Mouse (Mus musculus) CD4-positive, CD25-positive, alpha-beta regulatory T cell, adult 4 months (primary cell): ENCODE data around the gene Gm42417. TPM values are rescaled to one million over a fixed set of nuclear protein-coding genes. Genes with fewer than 3 reads are reported as not detected.

Experiments
- ATAC-seq: one replicate; pipeline ENCODE4 v1.8.0; 2017
- polyA plus RNA-seq, 2 experiments: library from polyadenylated mRNA; unstranded; fragments of 100-300 nt; shearing (Covaris generic); gene quantifications; one replicate each; pipeline ENCODE4 v1.2.1; 2017

The Gm42417 gene
- 1 to 10 TPM in 1 of 2 experiments, not detected in 1; 2.3 TPM for polyA plus RNA-seq

DNA sequence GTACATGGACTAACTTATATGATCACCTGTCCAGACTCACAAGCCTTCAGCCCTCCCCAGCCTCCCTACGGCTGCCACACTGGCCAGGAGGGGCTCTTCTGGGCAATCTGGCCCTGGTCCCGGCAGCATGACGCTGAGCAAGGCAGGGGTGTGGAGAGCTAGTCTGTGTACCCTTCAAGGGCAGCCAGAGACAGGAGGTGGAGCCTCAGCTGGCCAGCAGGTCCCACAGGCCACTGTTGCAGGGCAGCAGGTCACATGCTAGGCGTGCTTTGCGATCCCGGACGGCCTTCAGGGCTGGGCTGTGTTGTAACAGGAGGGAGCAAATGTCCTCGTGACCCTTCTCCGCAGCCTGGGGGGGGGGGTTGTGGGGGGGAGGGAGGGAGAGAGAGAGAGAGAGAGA is at the start of gene Gm42417:
Gene Gm42417, minus strand, starts transcription at position 244 of the 400 bp plus-strand sequence.
- no peak for ATAC-seq

DNA sequence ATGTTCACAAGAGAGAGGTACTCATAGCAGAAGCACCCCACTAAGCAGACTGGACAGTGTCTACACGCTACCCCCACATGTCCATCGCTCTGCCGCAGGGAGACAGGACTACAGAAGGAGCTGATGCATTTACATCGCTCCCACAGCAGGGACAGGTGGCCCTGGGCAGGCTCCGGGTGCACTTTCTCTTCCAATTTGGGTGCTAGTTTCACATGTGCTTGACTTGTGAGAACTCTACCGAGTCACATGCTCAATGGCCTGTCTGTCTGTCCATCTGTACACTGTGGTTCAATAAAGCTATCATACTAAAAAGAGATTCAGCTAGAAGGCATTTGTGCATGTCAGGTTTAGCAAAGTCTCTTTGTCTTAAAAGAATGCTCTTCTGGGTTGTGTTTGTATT is 48.6 kb upstream of the Gm42417 start:
- no peak for ATAC-seq

DNA sequence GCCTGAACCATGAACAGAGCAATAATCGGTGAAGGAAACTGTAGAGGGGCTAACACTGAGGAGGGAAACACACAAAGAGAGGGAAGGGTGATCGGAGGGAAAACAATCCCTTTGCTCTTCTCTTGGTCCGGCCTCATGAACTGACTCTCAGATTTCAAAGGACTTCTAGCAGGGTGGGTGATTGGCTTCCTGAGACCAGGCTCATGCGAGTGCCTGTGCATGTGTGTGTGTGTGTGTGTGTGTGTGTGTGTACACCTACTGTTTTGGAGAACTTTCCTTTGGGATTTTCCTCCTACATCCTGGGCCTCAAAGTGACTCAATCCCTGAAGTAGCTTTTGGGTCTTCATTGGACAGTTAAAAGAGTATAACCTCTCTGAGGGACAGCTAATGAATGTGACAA is 47.1 kb upstream of the Gm42417 start:
- no peak for ATAC-seq

DNA sequence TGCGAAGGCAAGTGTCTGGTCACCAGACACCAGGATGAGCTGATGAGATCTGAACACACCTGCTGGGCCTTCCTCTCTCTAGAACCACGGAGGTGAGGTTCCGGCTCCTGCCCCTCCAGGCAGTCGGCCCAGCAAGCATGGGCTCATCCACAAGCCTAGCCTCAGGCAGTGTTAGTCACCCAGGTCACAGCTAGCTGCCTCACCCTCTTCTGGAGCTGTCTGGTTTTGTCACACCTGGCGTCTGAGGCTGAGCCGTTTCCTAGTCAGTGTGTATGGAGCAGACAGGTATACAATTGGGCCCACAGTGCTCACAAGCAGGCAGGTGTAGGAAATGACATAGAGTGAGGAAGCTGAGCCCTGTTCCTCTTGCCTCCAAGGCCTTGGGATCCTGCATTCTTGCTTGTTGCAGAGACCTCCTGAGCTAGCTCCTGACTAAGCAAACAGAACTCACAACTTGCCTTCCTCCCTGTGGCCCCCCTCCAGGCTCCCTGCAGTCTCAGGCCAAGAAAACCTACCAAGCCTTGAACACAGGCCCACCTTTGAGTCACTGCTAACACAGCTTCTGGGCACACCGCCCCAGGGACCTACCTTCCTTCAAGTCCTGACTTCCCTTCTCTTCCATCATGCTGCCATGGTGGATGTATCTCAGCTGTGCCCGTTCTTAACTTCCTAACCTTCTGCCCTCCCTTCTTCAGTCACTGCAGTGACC is 44.3 kb upstream of the Gm42417 start:
- no peak for ATAC-seq

DNA sequence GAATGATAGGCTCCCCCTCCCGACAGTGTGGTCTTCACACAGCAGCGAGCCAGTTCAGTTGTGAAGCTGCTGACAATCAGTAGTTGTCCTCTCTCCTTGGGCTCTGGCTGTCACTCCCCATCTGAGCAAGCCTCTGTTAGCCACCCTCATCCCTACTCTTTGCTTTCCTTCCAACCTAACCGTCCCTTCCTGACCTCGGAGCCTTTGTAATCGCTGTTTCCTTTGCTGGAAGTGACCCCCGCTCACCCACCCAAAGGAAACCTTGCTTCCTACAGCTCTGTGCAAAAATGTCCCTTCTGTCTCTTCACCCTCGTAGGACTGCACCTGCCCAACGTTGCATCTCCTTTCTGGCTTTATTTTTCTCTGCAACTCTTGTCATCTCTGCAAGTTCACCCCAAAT is 43.0 kb upstream of the Gm42417 start:
- ATAC-seq, result no peak

DNA sequence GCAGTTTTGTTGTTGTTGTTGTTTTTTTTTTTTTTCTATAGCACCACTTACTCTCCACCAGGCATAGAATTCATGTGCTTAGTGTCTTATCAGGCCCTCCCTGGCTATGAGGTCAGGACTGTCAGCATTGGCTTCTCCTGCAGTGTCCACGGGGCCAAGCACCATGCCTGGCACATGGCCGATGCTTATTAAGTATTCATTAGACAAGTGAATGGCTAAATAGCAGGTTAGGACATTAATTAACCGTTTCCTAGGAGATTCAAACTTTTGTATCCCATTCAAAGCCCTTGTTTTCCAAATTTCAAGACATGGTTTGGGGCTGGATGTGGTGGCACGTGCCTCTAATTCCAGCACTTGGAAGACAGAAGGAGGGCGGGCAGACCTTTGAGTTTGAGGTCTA is 42.0 kb upstream of the Gm42417 start:
- no peak for ATAC-seq

DNA sequence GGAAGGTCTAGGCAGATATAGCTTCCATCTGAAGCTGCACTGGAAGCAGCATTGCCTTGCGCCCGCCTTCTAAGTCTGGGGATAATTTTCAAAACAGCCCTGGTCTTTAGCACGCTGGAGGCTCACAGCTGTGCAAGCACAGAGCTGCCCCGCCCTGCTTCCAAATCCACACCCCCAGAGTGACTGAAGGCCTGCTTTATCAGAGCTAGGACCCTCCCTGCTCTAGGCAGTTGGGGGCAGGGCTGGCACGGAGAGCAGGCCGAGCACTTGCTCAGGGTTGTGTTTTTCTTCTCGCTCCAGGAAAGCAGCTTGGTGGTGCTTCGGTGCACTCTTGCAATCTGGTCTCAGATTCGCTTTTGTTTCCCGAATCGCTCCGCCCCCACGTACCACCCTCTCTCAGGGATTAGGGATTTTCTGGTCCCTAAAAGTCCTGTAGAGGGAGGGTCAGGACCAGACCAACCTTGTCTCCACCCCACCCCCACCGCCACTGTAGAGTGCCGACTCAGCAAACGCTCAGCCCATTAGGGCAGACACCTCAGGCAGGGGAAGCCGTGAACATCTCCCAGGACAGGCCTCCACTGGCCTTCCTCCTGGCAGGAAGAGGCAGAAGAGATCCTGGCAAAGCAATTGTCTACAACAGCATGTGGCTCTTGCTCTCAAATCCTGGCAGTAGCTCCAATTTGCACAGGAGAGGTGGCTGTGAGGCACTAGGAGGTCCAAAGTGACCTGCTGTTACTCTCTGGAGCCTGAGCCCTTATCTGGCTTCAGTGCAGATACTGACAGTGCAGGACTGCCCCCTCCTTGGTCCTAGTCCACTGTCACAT is 41.4 kb upstream of the Gm42417 start:
- ATAC-seq, result no peak

DNA sequence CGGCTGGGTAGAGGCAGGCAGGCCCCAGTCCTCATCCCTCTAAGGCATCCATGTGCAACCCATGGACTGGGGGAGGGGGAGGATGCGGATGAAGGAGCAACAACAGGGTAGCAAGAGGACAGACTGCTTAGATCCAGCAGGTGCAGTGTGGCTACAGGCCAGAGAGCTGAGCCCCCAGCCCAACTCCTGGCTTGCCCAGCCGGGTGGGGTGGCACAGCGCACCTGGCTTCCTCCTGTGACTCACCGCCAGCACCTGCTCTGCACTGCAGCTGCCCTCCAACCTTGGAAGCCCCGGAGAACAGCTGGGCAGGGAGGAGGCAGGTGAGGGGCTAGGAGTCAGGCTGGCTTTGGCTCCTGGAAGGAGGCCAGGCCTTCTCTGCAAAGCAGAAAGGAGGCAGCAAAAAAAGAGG is 40.8 kb upstream of the Gm42417 start:
- no peak for ATAC-seq

DNA sequence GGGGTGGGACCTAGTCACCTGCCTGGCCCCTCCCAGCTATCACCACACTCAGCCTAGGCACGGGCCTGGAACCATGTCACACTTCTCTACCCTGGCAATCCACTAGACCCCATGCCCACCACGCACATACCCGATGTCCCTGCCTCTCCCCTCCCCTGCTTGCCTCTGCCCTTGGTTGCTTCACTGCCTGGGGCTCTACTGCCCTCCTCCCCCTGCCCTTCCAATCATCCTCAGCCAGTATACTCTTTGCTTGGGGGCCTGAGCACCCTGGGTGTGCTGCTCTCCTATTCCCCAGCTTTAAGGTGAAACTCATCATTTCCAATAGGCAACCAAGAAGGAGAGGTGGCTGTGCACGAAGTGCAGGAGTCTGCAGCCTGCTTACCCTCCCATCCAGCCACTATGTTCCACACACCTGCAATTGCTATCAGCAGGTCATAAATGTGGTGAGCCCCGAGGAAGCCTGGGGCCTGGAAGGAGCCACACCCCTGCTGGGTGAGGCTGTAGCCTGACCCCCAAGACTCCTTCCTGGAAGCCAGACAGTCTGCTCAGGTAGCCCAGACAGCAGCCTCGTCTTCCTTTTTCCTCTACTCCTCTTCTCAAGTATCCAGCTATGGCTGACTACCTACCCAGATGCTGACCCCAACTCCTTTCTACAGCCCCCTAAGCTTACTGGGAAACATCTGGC is 37.9 kb upstream of the Gm42417 start:
- ATAC-seq, result no peak

DNA sequence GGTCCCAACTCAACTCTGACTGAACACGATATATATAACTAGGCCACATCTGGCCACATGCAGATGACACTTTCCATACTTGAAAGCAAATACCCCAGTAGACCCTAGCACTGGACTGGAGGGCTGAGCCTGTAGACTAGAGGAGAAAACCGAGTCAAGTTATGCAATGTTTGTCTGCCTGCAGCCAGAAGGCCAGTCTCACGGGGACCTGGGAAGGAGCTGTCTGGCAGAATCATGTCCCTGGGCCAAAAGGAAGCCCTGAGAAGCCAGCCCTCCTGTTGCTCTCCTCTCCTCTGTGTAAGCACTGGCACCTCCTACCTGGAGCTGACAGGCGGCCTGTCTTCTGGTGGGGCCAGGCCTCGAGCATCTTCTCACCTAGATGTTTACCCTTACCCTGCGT is 36.1 kb upstream of the Gm42417 start:
- no peak for ATAC-seq

DNA sequence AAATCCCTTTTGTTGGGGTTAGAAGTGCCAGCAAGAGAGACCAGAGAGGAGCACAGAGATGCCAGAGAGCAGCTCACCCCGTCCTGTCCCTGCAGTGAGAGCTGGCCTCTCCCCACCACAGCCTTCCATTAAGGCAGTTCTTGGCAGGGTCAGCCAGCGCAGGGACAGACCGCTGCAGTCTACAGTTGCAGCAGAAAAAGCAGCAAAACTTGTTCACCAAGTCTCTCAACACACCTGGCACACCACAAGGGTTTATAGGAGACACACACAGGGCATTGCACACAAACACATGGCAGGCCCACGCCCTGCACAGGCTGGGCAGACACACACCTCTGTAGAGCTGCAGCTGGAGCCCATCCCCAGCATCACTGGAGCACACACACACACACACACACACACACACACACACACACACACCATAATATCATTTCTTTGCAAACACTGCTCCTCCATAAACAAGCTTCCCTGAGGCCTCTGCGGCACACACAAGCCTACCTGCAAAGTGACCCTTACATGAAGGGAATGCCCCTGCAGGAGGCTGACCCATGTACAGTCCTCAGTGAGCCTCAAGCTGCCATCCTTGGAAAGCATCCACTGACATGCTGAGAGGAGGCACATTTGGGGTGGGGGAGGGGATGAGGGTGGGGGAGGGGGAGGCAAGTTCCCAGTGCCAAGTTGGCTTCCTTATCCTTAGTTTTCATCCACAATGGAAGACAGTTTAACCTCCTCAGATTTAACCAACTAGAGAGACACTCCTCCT is 35.1 kb upstream of the Gm42417 start:
- ATAC-seq, result no peak

DNA sequence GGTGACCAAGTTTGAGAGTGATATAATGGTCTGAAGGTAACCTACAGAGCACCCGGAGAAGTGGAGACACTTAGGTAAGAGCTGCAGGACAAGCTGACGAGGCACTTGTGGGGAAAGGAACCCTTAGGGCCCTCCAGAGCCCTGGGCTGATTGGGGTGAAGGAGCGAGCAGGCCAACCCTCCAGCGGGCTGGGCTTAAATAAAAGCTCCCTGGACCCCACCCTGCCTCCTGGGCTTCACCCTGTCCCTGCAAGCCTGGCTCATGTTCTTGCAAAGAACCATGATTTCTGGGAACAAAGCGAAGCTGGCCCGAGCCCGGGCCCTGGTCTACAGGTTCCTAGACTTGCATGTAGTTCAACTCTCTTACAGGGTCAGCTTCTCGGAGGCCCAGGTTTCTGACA is 34.3 kb upstream of the Gm42417 start:
- ATAC-seq, result no peak

DNA sequence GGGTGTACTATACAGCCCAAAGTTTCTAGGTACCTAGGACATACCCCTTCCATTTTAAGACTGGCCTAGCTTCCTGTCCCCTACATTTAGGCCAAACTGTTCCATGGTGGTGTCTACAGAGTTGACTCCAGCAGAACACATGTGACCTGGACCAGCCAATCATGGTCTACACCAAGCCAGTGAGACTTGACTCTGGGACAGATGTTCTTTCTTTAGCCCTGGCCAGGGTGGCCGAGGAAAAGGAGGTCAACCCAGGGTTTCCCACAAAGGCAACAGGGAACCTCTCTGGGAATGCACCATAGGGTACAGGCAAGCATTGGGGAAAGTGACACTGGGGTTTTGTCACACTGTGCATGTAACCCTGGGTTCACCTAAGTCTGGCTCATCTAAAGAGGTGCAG is 33.5 kb upstream of the Gm42417 start:
- ATAC-seq, result no peak

DNA sequence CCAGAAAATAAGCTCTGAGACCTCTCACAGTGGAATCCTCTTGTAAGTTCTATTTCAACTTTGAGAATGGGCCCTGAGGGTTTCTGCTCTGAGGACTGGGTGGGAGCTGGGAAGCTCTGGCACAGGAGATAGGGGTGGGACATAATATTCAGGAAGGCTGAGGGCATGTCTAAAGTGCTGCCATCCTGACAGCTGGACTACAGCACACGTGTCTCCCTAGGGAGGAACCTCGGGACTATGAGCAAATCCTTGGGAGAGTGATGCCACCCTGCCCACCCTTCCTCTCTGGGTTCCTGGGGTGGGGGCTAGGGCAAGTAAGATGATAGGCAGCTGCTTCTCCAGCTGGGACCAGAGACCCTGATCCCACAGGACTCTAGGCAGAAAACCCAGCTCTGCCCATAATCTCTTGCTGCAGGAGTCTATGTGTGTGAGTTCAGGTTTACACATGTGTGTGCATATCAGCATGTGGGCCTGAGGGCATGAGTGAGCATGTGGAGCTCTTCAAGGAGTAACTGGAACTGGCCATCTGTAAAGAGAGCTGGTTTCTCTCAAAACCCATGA is 33.0 kb upstream of the Gm42417 start:
- ATAC-seq, result no peak

DNA sequence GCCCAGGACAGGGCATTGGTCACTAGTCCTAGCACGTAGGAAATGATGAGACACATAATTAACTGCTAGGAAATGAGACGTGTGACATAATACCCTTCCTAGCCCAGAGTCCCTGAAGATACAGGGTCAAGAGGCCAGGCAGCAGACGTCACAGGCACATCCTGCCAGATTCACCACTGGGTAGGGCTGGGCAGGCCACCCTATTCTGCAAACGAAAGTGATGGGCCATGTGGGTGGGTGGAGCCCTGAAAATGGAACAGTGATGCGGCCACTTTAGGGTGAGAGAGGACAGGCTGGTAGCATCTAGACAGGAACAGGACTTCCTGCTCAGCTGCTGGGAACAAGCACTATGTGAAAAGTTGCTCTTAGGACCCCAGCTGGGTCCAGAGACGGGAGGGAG is 32.4 kb upstream of the Gm42417 start:
- peak; percentile 49 for ATAC-seq

DNA sequence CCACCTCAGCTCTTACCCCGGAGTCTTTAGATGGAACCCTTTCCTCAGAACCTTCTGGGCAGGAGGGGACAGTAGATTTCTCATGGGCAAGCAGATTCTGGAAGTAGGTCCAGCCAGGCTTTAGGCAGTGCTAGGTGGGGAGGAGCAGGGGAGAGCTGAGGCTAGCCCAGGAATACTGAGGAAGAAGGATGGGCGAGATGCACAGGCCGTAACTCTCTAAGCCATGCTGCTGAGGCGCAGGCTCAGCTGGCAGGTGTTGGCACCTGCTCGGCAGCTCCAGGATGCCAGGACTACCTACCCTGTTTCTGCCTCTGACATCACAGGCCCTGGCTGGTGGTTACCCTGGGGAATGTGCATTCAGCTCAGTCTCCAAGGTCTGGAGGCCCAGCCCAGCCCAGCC is 31.1 kb upstream of the Gm42417 start:
- no peak for ATAC-seq

DNA sequence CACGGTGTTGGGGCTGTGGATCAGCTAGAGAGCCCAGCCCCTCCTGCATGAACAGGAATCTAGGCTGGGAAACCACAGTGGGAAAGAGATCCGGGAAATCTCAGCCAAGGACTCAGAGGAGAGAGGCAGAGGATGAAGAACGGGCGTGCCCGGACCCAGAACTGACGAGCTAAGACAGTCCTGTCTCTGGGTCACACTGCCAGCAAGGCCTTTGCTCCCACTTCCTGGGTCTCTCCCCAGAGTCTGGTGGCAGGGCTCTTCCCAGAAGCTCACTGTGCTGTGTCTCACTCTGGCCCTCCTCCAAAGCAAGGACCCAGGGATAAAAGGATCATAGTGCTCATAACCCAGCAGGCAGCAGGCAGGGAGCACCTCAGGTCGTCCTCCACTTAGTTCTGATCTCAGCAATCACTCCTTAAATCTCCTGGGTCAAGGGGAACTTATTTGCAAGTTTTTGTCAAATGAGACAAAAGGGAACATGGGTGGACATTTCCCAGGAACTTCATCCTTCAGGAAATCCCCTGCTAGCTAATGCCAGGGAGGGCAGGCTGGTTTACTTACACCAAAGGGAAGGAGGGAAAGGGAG is 30.6 kb upstream of the Gm42417 start:
- no peak for ATAC-seq

DNA sequence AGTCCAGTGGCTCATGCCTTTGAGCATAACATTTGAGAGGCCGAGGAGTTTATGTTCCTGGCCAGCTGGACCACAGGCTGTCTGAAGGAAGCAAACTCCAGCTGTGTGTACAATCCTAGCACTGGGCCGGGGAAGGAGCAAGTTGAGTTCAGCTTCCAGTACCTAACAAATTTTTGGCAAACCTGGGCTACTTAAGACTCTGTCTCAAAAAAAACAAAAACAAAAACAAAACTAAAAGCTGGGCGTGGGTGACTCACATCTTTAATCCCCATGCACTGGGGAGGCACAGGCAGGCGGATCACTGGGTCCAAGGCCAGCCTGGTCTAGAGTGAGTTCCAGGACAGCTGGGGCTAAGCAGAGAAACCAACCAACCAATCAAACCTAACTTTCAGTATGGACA is 29.5 kb upstream of the Gm42417 start:
- no peak for ATAC-seq

DNA sequence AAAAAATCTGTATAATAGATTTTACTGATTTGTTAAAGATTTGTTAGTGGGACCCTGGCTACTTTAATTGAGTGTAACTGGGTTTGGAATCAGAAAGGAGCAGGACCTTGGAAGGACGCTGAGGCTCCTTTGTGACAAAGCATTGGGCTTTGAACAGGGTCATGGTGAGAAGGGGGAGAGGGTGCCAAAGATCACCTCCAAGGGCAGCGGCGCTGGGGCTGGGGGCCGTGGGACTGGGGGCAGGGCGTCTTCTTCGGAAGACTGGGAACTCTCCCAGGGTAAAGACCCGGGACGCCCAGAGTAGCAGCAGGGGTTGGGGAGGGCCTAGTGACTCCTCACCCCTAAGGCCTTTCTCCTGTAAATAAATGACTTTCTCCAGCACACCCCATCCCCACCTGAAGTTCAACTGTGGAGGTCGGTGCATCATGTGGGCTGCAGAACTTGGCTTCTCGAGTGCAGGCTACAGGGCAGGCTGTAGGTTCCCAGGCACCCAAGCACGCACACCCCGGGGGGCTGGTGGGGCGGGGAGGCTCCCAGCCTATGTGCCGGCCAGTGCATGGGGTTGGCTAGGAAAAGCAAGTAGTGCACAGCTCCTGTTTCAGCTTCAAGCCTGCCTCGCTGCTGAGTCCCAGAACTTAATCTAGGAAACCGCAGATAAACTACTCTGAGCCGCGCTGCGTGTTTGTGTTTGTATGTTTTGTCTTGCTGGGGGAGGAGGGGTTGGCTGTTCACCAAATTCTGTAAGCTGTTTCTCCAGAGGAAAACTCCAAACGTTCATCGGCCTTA is 28.8 kb upstream of the Gm42417 start:
- ATAC-seq, result no peak

DNA sequence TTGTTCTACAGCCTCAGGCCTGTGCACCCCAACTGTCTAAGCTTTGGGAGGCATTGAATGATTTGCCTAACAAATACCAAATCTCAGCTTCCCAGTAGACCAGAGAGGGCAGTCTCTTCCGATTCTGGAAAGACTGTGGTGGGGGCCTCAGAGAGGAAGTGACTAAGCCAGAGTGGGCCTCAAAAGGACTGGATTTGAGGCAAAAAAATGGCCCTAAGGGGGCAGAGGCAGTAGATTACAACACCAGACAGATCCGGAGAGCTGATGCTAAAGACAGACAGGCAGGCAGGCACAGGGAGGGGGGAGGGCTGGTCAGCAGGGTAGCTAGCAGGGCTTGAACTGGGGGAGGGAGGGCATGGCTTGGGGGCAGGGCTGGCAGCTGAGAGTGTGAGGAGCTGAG is 27.2 kb upstream of the Gm42417 start:
- ATAC-seq, result no peak

DNA sequence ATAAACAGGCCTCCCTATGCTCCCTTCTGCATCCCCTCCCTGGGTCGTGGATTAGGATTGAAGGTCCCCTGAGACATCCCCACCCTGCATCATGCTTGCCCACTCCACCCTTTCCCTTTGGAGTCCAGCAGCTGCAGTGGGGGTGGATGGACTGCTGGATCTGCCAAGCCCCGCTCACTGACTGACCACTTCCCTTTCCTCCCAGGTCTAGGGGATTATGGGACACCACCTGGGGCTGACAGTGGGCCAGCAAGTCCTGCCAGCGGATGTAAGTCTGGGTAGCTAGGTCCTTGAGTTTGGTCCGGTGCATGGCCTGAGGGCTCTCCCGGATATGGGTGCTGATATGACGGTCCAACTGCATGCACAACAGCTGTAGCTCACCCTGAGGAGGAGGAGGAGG is 24.9 kb upstream of the Gm42417 start:
- no peak for ATAC-seq
